Mouse (Mus musculus) NIH3T3 (cell line): ENCODE results near the gene Snx29.

Experiments used
- DNase-seq: peaks from one replicate; pipeline ENCODE4 v3.0.0-alpha.2; 2012; ENCODE audit warnings: low read depth

The Snx29 gene

GRCm38 (mm10) chr16:11589782-11590695 is 267.3 kb downstream of the Snx29 start:
- peak; percentile 18 for DNase-seq

GRCm38 (mm10) chr16:11596599-11596998 is 273.9 kb downstream of the Snx29 start:
- DNase-seq = no peak

DNA sequence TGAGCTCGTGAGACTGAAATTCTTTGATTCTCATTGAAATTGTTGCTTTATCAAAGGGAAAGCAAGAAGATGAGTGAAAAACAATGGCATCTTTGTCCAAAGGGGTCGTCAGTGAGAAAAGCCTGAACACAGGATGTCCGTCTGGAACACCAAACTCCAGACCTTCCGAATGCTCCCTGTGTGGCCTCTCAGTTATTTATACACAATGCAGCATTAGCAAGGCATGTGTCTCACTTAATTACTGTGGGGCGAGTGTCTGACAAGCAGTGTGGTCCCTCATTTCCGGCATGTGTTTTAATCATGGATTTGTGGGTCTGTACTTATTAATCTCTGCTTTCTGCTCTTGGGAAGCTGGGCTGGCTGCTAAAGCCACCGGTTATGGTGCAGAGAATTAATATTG is 275.1 kb downstream of the Snx29 start:
- no peak for DNase-seq

DNA sequence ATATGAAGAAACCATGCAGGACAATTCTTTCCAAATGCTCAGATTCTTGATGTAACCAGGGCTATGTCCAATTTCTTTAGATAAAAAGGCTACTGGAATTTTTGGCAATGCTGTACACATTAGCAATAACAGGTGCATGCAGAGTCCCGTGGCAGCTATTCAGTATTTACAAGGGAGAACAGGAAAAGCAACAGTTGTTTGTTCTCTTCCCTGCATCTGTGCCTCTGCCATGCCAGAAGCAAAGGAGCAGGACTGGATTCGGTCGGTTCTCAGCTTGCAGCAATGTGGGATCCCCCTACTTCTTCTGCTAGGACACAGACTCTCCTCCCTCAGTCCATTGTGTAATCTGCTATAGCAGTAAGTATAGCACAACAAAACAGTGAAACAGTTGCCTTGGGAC is 276.8 kb downstream of the Snx29 start:
- no peak for DNase-seq

DNA sequence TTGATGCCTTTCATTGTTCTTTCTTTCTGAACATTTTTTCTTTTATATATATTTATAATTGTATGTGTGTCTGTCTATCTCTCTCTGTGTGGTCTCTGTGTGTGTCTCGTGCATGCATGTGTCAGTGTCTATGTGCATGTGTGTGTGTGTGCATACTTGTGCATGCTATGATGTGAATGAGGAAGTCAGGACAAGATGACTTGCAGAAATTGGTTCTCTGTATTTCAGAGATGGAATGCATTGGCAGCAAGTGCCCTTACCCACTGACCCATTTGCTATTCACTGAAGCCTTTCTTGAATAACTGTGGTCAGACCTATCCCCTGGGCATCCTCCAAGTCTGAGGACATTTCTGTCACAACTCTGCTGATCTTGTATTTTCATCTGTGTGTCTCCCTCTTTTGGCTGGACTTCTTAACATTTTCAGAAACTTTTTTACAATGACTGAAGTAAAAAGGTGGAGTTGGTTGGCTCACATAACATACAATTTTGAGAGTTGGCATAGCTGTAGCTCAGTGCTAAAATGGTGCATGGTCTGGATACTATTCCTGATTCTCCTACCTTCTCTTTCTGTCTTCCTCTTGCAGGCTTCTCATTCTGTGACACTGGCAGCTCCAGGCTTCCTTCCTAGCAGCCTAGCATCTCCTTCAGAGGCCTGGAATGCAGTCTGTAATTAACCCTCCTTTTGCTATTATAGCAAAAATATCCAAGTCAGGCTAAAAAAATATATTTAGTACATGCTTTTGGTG is 278.8 kb downstream of the Snx29 start:
- DNase-seq = no peak

- DNase-seq = peak; percentile 60
Observed at GRCm38 (mm10) chr16:11603667-11604422, 281.1 kb downstream of the Snx29 start.

DNA sequence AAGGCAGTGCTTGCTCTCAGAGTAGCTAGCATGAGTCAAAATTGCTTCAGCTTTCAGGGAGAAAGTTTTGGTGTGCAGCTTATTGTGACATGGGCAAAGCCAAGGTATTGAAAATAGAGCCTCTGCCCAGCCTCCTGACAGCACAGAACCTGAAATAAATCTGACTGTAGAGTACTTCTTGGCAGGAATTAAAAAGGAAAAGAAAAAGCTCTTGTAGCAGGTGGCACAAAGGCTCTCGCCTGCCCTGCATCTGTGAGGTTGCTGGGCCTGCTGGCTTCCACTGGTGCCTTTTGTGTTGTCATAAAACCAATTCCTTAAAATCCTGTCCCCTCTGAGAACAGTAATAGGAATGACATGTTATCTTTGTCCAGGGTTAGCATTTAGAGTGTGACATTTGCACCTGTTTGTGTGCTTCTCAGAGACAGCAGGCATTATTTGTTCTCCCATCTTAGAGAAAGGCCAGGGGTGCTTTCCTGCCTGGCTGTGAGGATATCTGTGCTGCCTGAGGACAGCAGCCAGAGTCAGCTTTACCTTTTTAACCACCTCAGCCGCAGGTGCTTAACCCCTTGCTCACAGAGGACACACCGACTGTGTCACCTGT is 289.9 kb downstream of the Snx29 start:
- DNase-seq = no peak

DNA sequence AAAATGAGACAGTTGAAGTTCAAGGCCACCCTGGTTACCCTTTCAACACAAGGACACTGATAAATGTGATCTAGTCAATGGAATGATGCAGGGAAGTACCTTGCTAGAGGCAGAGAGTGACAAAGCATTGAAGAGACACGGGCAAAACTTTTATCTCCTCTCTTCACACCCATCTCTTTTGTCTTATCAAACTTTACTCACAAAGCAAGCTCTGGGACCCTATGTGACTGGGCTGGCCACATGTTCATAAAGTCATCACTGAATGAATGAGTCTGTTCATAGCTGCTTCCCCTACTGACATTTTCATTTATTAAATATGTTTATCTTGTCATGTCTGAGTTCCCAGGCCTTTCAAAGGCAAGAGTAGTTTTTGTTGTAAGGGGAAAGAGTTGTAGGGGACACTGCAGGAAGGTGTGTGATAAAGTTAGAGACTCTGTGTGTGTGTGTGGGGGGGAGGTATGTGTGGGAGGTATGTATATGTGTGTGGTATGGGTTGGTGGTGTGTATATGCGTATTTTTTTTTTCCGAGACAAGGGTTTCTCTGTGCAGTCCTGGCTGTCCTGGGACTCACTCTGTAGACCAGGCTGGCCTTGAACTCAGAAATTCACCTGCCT is 291.8 kb downstream of the Snx29 start:
- no peak for DNase-seq

DNA sequence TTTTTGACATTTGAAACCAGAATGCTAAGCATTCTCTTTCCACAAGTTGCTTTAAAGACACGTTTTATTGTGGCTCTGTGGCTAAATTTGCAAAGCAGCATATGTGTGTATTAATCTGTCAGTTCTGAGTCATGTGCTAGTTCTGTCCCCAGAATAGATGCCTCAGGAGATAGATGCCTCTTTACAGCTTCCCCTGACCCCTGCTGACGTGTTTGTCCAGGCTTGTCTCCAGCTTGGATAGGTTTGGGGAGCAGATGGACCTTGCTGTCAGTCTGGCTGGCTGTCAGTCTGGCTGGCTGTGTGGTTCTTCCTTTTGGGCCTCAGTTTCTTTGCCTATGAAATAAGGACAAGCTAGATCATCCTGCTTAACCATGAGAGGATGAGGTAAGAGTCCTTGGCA is 292.9 kb downstream of the Snx29 start:
- DNase-seq = peak; percentile 41

DNA sequence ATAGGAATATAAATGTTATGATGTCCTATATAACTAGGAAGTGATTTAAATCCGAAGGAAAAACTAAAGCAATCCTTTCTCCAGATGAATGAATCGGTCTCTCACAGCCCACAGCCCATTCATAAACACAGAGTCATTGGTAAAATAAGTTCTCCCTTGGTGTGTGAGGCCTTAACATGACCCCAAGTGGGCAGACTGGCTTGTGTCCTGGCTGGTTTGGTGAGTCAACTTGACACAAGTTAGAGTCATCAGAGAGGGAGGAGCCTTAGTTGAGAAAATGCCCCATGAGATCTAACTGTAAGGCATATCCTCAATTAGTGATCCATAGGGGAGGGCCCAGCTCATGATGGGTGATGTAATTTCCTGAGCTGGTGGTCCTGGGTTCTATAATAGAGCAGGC is 297.2 kb downstream of the Snx29 start:
- peak; percentile 62 for DNase-seq

- no peak for DNase-seq
Observed at GRCm38 (mm10) chr16:11621042-11621441, 298.3 kb downstream of the Snx29 start.

GRCm38 (mm10) chr16:11621664-11622063 is 299.0 kb downstream of the Snx29 start:
- DNase-seq = no peak

- no peak for DNase-seq
Observed at GRCm38 (mm10) chr16:11623032-11623431, 300.3 kb downstream of the Snx29 start.

- no peak for DNase-seq
Observed at GRCm38 (mm10) chr16:11624121-11624520, 301.4 kb downstream of the Snx29 start.

DNA sequence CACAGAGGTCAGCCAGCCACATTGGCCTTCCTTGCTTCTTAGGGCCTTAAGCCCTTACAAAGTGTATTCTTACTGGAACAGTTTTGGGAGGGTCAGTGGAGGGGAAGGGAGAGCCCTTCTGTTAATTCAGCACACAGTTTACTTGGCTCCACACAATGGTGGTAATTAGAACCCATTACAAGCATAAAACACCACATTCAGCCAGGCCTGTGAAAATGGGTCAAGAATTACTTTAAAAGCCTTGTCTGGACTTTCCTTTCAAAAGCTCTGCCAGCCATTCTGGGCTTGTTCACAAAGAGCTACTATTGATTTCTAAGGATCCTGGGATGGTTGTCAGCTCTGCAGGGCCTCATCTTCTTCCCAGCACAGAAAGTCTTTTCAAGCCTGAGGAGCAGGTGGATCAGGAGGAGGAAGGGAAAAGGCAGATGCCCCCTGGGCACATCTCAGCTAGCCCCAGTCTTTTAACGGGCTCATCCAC is 303.3 kb downstream of the Snx29 start:
- DNase-seq = no peak

DNA sequence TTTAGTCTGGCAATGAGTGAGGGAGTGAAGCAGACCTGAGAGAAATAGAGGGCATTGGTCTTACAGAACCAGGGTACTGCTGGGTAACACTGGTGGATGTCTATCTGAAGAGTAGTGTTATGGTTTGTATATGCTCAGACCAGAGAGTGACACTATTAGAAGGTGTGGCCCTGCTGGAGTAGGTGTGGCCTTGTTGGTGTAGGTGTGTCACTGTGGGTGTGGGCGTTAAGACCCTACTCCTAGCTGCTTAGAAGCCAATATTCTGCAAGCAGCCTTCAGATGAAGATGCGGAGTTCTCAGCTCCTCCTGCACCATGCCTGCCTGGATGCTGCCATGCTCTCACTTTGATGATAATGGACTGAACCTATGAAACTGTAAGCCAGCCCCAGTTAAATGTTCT is 303.9 kb downstream of the Snx29 start:
- DNase-seq = no peak

- no peak for DNase-seq
Observed at GRCm38 (mm10) chr16:11627866-11628638, 305.3 kb downstream of the Snx29 start.

DNA sequence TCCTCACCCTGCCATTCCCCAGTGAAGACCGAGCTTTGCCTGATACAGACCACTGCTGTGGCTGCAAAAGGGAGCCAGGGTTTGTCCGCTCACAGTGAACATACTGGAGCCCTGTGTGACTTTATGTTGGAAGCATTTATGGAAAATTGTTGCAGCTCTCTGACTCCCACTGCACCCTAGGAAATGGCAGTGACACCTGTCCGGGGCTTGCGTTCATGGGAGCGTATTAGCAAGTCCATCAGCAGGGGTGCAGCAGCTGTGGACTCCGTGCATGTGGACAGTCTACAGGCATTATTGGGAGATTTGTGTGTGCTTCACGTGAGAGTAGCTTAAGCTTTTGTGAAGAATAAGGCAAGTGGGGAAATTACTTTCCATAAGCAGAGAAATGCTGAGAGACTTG is 307.0 kb downstream of the Snx29 start:
- DNase-seq = no peak

DNA sequence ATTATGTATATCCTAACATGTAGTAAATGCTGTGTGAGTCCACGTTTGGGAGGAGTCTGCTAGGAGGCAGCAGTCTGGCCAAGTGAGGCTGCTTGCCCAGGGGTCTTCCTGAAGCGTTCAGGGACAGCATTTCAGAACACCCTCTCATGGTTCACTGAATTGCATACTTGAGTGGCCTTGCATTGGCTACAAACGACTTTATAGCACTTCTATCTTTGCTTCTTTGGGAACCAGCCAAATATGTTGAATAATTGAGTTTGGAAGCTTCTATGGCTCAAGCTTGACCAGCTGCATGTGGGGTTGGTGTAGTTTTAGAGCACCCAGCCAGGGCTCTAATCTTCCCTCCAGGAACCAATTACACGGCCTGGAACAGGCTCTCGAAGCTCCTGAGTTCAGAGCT is 307.8 kb downstream of the Snx29 start:
- peak; percentile 27 for DNase-seq

- DNase-seq = no peak
Observed at GRCm38 (mm10) chr16:11632205-11632747, 309.6 kb downstream of the Snx29 start.
